Mouse (Mus musculus) liver, embryonic 13.5 days (tissue): ENCODE results near the gene Gm4131. TPM values are rescaled to one million over a fixed set of nuclear protein-coding genes. Genes with fewer than 3 reads are reported as not detected.

Experiments used
- ATAC-seq: fragments of 200-750 bp; cut with Nextera tagmentation; 2 replicates; pipeline ENCODE4 v1.8.0; 2017; ENCODE audit warnings: low read depth, mild to moderate bottlenecking, moderate number of reproducible peaks, moderate library complexity
- DNase-seq: peaks from one replicate; pipeline ENCODE4 v3.0.0; 2022
- H3K27ac ChIP-seq: fragments of 300-500 bp; sonication (generic); 2 replicates; pipeline ENCODE4 v1.5.1; 2015; ENCODE audit warnings: moderate library complexity, mild to moderate bottlenecking, inconsistent platforms
- H3K27me3 ChIP-seq: fragments of 300-500 bp; sonication (generic); 2 replicates; pipeline ENCODE4 v1.6.1; 2015; ENCODE audit warnings: mild to moderate bottlenecking, inconsistent platforms
- H3K36me3 ChIP-seq: fragments of 300-500 bp; sonication (generic); 2 replicates; pipeline ENCODE4 v1.6.1; 2015; ENCODE audit warnings: mild to moderate bottlenecking, inconsistent platforms
- H3K4me1 ChIP-seq: fragments of 300-500 bp; sonication (generic); replicated peaks from 2 replicates; pipeline ENCODE4 v1.6.1; 2015; ENCODE audit warnings: inconsistent platforms
- H3K4me2 ChIP-seq: fragments of 300-500 bp; sonication (generic); 2 replicates; pipeline ENCODE4 v1.6.1; 2015; ENCODE audit warnings: inconsistent platforms, mild to moderate bottlenecking, moderate library complexity
- H3K4me3 ChIP-seq: fragments of 300-500 bp; sonication (generic); replicated peaks from 2 replicates; pipeline ENCODE4 v1.5.1; 2015; ENCODE audit warnings: mild to moderate bottlenecking, inconsistent platforms
- H3K9ac ChIP-seq: fragments of 300-500 bp; sonication (generic); 2 replicates; pipeline ENCODE4 v1.6.1; 2015; ENCODE audit warnings: mild to moderate bottlenecking, inconsistent platforms
- H3K9me3 ChIP-seq: fragments of 300-500 bp; sonication (generic); replicated peaks from 2 replicates; pipeline ENCODE4 v1.6.1; 2016; ENCODE audit warnings: inconsistent platforms
- WGBS: fragments of 180-500 bp; shearing (Covaris S2); methylation state at CpG from one replicate; pipeline ENCODE4 v1.1.7; 2015; ENCODE audit not compliant: insufficient replicate concordance; 5-methylcytosine and 5-hydroxymethylcytosine counted together
- polyA plus RNA-seq: library from polyadenylated mRNA; unstranded; fragments of >200 nt; fragmentation: Nextera tagmentation; extraction: Ambion mirVana; gene quantifications from 2 replicates; pipeline ENCODE4 v1.2.1, GENCODE M21; 2015

Gene Gm4131
- polyA plus RNA-seq, 1 experiment from 2014 or later = not detected

DNA sequence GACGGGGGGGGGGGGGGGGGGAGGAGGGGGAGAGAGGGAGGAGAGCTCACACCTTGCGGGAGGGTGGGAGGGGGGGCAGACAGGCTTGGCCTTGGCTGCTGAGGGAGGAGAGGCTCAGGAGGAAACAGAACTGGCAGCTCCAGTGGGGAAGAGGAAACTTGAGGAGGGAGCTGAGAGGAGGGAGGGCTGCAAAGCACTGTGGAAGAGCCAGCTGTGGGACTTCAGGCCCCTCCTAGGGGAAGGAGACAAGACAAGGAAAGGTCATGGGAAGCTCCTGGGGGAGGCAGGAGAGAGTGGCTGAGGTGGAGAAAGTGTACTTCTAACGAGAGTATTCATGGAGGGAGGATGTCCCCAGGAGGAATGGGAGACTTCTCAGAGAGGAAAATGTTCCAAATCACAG is 6.7 kb upstream of the Gm4131 start:
- Histone ChIP-seq H3K27ac (no peak overlapping the region), H3K4me2 (no peak overlapping the region), H3K4me1 (no peaks in the 10 kb centered on the region), H3K27me3 (peaks cover 4% of the 10 kb centered on the region; the same call in 1 of the 2 replicates), H3K4me3 (no peak overlapping the region), H3K9ac (no peak overlapping the region), H3K36me3 (no peaks in the 10 kb centered on the region), H3K9me3 (no peaks in the 10 kb centered on the region)
- DNase-seq (no peak), ATAC-seq (no peak)
- 5% methylated on average over 2 of the region's 3 CpGs for WGBS

- Histone ChIP-seq H3K27me3 (peaks cover 4% of the 10 kb centered on the region; the same call in 1 of the 2 replicates), H3K27ac (no peak overlapping the region), H3K9ac (no peak overlapping the region), H3K9me3 (no peaks in the 10 kb centered on the region), H3K36me3 (no peaks in the 10 kb centered on the region), H3K4me2 (no peak overlapping the region), H3K4me3 (no peak overlapping the region), H3K4me1 (no peaks in the 10 kb centered on the region)
- 41% methylated on average over 4 of the region's 4 CpGs for WGBS
- DNase-seq = no peak
- ATAC-seq = no peak
Observed at GRCm38 (mm10) chr14:62570299-62570698, 3.6 kb upstream of the Gm4131 start.

DNA sequence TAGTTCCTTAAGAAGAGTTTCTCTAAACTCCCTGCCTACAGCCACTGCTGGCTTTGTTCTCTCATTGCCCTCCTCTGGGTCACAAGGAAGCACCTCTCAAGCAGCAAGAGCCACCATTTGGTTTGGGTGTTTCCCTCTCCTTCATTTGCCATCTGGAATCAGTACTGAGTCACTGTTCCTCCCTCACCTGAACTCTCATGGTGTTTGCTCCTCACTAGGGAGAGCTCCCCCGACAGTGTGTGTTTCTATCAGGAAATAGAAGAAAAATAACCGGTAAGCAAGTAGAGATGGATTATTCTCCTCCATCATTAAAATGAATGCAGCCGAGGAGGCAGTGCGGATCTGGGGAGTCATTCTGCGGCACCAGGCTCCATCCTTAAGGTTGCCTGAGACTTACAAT is 2.7 kb upstream of the Gm4131 start:
- Histone ChIP-seq H3K36me3 (no peaks in the 10 kb centered on the region), H3K9ac (no peak overlapping the region), H3K27me3 (no peaks in the 10 kb centered on the region), H3K27ac (no peak overlapping the region), H3K4me1 (no peaks in the 10 kb centered on the region), H3K4me2 (no peak overlapping the region), H3K4me3 (no peak overlapping the region), H3K9me3 (no peaks in the 10 kb centered on the region)
- DNase-seq (no peak), ATAC-seq (no peak)
- 76% methylated on average over 5 of the region's 5 CpGs for WGBS

DNA sequence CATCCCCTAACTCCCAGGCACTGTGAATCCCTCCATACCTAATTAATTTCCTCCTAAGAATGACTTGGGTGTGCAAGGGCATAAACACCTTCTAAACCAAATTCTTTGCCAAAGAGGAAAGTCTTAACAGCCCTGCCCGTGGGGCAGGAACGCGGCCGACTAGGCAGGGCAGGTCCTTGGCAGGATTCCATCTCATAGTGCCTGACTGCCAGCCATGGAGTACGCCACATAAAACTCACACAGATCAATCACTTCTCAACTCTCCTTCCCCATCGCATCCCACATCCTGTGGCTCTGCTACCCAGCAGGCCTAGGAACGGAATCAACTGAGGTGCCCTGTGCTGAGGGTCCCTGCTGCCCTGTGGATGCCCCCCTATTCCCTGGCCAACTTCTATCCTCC is 3.0 kb downstream of the Gm4131 start:
- Histone ChIP-seq H3K36me3 (no peaks in the 10 kb centered on the region), H3K9ac (no peak overlapping the region), H3K27ac (no peak overlapping the region), H3K4me3 (no peak overlapping the region), H3K4me1 (no peaks in the 10 kb centered on the region), H3K4me2 (no peak overlapping the region), H3K27me3 (0 out of 2 replicates have a peak, but pooled peaks cover 6% of the 10 kb centered on the region), H3K9me3 (no peaks in the 10 kb centered on the region)
- WGBS = 84% methylated on average over 7 of the region's 7 CpGs
- no peak for DNase-seq
- no peak for ATAC-seq

GRCm38 (mm10) chr14:62561875-62562748 is 4.6 kb downstream of the Gm4131 start:
- no peak overlapping the region for H3K4me3 ChIP-seq
- WGBS = 55% methylated on average over 17 of the region's 17 CpGs
- ATAC-seq (no peak), DNase-seq (no peak)
- no peak overlapping the region for H3K4me2 ChIP-seq
- H3K36me3 ChIP-seq = no peaks in the 10 kb centered on the region
- H3K4me1 ChIP-seq = no peaks in the 10 kb centered on the region
- no peak overlapping the region for H3K27ac ChIP-seq
- H3K9me3 ChIP-seq = no peaks in the 10 kb centered on the region
- no peak overlapping the region for H3K9ac ChIP-seq
- peaks cover 11% of the 10 kb centered on the region for H3K27me3 ChIP-seq

- H3K4me2 ChIP-seq = peak overlapping the region; percentile 82; the same call in 1 of the 2 replicates
Observed at GRCm38 (mm10) chr14:62557111-62557510, 9.6 kb downstream of the Gm4131 start.

GRCm38 (mm10) chr14:62555840-62556810 is 10.6 kb downstream of the Gm4131 start:
- peak; percentile 42 for ATAC-seq
- Histone ChIP-seq H3K4me2 (peak overlapping the region; percentile 82), H3K27ac (peak overlapping the region; percentile 63), H3K4me1 (peaks cover 22% of the 10 kb centered on the region), H3K9me3 (no peaks in the 10 kb centered on the region), H3K27me3 (peaks cover 36% of the 10 kb centered on the region), H3K9ac (peak overlapping the region; percentile 70), H3K4me3 (peak overlapping the region; percentile 65), H3K36me3 (no peaks in the 10 kb centered on the region)
- 7% methylated on average over 38 of the region's 38 CpGs for WGBS
- DNase-seq = no peak

More at GRCm38 (mm10) chr14:62557111-62557510, 9.6 kb downstream of the Gm4131 start:
- Histone ChIP-seq H3K4me1 (peaks cover 22% of the 10 kb centered on the region), H3K9ac (no peak overlapping the region), H3K9me3 (no peaks in the 10 kb centered on the region), H3K27me3 (peaks cover 39% of the 10 kb centered on the region), H3K27ac (no peak overlapping the region), H3K36me3 (no peaks in the 10 kb centered on the region), H3K4me3 (peak overlapping the region; percentile 65)
- WGBS = 60% methylated on average over 3 of the region's 3 CpGs
- ATAC-seq (no peak), DNase-seq (no peak)

DNA sequence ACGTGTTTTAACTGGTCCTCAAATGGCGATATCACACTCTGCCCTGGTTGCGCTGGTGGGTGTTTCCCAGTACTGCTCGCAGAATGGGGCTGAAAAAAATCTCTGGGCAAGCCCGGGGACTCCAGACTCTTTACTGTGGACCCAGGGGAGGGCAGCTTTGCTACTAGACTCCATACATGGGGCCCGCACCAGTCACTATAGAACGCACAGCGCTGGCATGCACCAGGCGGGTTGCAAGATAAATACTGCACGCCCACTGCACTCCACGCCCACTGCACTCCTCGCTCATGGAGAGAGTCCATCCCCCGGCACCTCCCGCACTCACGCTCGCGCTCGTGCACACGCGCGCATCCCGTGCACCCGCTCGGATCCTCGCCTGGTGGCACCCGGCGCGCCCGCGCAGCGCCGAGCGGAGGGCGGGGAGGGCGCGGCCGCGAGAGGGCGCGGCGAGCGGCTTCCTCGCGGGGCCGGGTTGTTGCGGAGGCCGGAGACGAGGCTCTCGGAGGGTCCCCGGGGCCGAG is 11.4 kb downstream of the Gm4131 start, which contains the start of gene Fam124a:
TSS of gene Fam124a (plus strand) at position 429 of the 521 bp plus-strand sequence.
- WGBS = under 1% methylated on average over 51 of the region's 51 CpGs
- H3K4me3 ChIP-seq = peak within 1 kb of the TSS; percentile 65
- H3K27ac ChIP-seq = peak within 1 kb of the TSS; percentile 63
- peak; percentile 6 for DNase-seq
- ATAC-seq = peak; percentile 89
- peaks cover 36% of the 10 kb centered on the region for H3K27me3 ChIP-seq
- H3K4me2 ChIP-seq = peak within 1 kb of the TSS; percentile 82
- no peaks in the 10 kb centered on the region for H3K9me3 ChIP-seq
- peaks cover 22% of the 10 kb centered on the region for H3K4me1 ChIP-seq
- no peaks in the 10 kb centered on the region for H3K36me3 ChIP-seq
- H3K9ac ChIP-seq = peak within 1 kb of the TSS; percentile 70

DNA sequence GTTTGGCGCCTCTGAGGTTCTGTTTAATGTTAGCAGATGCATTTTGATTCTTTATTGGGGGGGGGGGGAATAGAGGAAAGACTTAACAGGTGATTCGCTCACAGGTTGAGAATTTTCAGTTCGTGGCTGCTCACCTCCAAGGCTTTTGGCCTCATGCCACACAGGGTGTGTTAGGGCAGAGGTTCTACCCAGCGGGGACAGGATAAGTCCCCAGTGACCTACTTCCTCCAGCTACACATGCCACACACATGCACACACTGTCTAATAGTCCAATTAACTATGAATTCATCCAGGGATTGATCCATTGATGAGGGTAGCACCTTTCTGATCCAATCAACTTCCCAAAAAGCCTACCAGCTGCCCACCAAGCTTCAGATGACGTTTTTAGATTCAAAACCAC is 12.9 kb downstream of the Gm4131 start:
- no peak overlapping the region for H3K27ac ChIP-seq
- peaks cover 36% of the 10 kb centered on the region for H3K27me3 ChIP-seq
- H3K4me1 ChIP-seq = peaks cover 22% of the 10 kb centered on the region
- WGBS = 64% methylated on average over 5 of the region's 5 CpGs
- no peaks in the 10 kb centered on the region for H3K36me3 ChIP-seq
- no peaks in the 10 kb centered on the region for H3K9me3 ChIP-seq
- H3K4me2 ChIP-seq = no peak overlapping the region
- no peak for DNase-seq
- no peak overlapping the region for H3K4me3 ChIP-seq
- H3K9ac ChIP-seq = no peak overlapping the region
- no peak for ATAC-seq

- ATAC-seq (no peak), DNase-seq (no peak)
- 82% methylated on average over 4 of the region's 4 CpGs for WGBS
- Histone ChIP-seq H3K9me3 (no peaks in the 10 kb centered on the region), H3K4me2 (no peak overlapping the region), H3K27me3 (peaks cover 34% of the 10 kb centered on the region), H3K27ac (no peak overlapping the region), H3K4me3 (no peak overlapping the region), H3K9ac (no peak overlapping the region), H3K36me3 (no peaks in the 10 kb centered on the region), H3K4me1 (peaks cover 22% of the 10 kb centered on the region)
Observed at GRCm38 (mm10) chr14:62552771-62553170, 13.9 kb downstream of the Gm4131 start.

GRCm38 (mm10) chr14:62550121-62550520 is 16.6 kb downstream of the Gm4131 start:
- no peaks in the 10 kb centered on the region for H3K9me3 ChIP-seq
- no peak overlapping the region for H3K27ac ChIP-seq
- ATAC-seq (no peak), DNase-seq (no peak)
- H3K36me3 ChIP-seq = no peaks in the 10 kb centered on the region
- H3K4me1 ChIP-seq = peaks cover 7% of the 10 kb centered on the region
- peaks cover 11% of the 10 kb centered on the region for H3K27me3 ChIP-seq
- no peak overlapping the region for H3K4me2 ChIP-seq
- H3K9ac ChIP-seq = no peak overlapping the region
- 20% methylated on average over 4 of the region's 4 CpGs for WGBS
- H3K4me3 ChIP-seq = no peak overlapping the region
